In genomic region chr4:148140098-148141011, GRCm38 (mm10) we compare ENCODE assay signal across 8 mouse cellular contexts. TPM values are rescaled to one million over a fixed set of nuclear protein-coding genes. Genes with fewer than 3 reads are reported as not detected.
A peak's percentile ranks its signal among the peaks of the same experiment; 100 is the strongest.
DNase-seq lines count a peak whose midpoint lies in the region; ATAC-seq lines count a peak whose summit lies in the region.

No protein-coding gene starts in this region.

- H3K4me2 ChIP-seq in hindbrain, embryonic 16.5 days (ENCODE audit: low read length): peak overlapping the region; percentile 94

- peak overlapping the region; percentile 77 for H3K4me3 ChIP-seq in hindbrain, embryonic 16.5 days (ENCODE audit: low read length)
- peak overlapping the region; percentile 72 for H3K4me3 ChIP-seq in macrophage (ENCODE audit: inconsistent target)

- whole genome bisulfite sequencing in hindbrain, embryonic 16.5 days: under 1% methylated on average over 62 of the region's 65 CpGs
- WGBS in macrophage (ENCODE audit: missing documents): under 1% methylated on average over 65 of the region's 65 CpGs

- peak overlapping the region; percentile 91 for H3K27ac ChIP-seq in hindbrain, embryonic 16.5 days (ENCODE audit: low read depth, low read length)
- H3K27ac ChIP-seq in macrophage: peak overlapping the region; percentile 73

- peak overlapping the region; percentile 81 for H3K9ac ChIP-seq in hindbrain, embryonic 16.5 days (ENCODE audit: low read depth, low read length)

- H3K4me1 ChIP-seq in hindbrain, embryonic 16.5 days (ENCODE audit: control insufficient read depth, insufficient read depth, low read depth, low read length): peaks cover 10% of the 10 kb centered on the region

- peak; percentile 94 for ATAC-seq in hindbrain, embryonic 16.5 days

- no peaks in the 10 kb centered on the region for H3K79me2 ChIP-seq in macrophage (ENCODE audit: inconsistent target)

- no peaks in the 10 kb centered on the region for H3K9me3 ChIP-seq in hindbrain, embryonic 16.5 days (ENCODE audit: control insufficient read depth, low read length)

- DNase-seq in T-cell, adult 2 months (ENCODE audit: low spot score): peak; percentile 91
- peak; percentile 89 to 95 for DNase-seq in cerebellum, postnatal 36 days
- peak; percentile 95 for DNase-seq in gastrocnemius, adult 18-20 months (ENCODE audit: low spot score)
- DNase-seq in left cerebral cortex, adult 18-20 months (ENCODE audit: low spot score in 2 of 2): peak; percentile 86 to 91
- DNase-seq in right cerebral cortex, adult 18-20 months: peak; percentile 91
- peak; percentile 54 for DNase-seq in urinary bladder, postnatal 10 days (ENCODE audit: low spot score)

- peaks cover 4% of the 10 kb centered on the region for H3K36me3 ChIP-seq in hindbrain, embryonic 16.5 days (ENCODE audit: control insufficient read depth, insufficient read depth, low read length)
- peaks cover 8% of the 10 kb centered on the region; the same call in 1 of the 2 replicates for H3K36me3 ChIP-seq in macrophage (ENCODE audit: inconsistent target)

- no peaks in the 10 kb centered on the region for H3K27me3 ChIP-seq in hindbrain, embryonic 16.5 days (replicated peaks; ENCODE audit: control insufficient read depth, insufficient read depth, low read length)

RNA-seq across cellular contexts. Expression of gene Draxin, which starts 9.9 kb away (rescaled TPM):
- under 1 TPM in 1 of 2 experiments, not detected in 1; 0.09 TPM for total RNA-seq in gastrocnemius, adult 18-20 months (2021)
- polyA plus RNA-seq in hindbrain, embryonic 16.5 days (2015; fragmentation: Nextera tagmentation; extraction: Ambion mirVana): 12.0 and 14.9 TPM in 2 replicates
- under 1 TPM; 0.19 to 0.21 TPM for total RNA-seq in left cerebral cortex, adult 18-20 months (2021)
- total RNA-seq in macrophage (2018; cell fraction: chromatin; rRNA removed): not detected
- total RNA-seq in macrophage (2018; cell fraction: cytosol; rRNA removed): under 1 TPM in 2 of 26 experiments, not detected in 24; 0.03 to 0.04 TPM
- total RNA-seq in macrophage (2018; cell fraction: nucleus; rRNA removed): not detected
- not detected in 3 replicates for polyA plus RNA-seq in macrophage (2018)

RNA-seq across cellular contexts. Expression of gene Mad2l2, which starts 10.2 kb away (rescaled TPM):
- 10 to 100 TPM; 13.5 to 15.7 TPM for total RNA-seq in gastrocnemius, adult 18-20 months (2021)
- 98.0 and 105 TPM in 2 replicates for polyA plus RNA-seq in hindbrain, embryonic 16.5 days (2015; fragmentation: Nextera tagmentation; extraction: Ambion mirVana)
- 10 to 100 TPM; 10.7 to 17.5 TPM for total RNA-seq in left cerebral cortex, adult 18-20 months (2021)
- total RNA-seq in macrophage (2018; cell fraction: chromatin; rRNA removed): 10 to 100 TPM in 5 of 26 experiments, 1 to 10 TPM in 19, not detected in 2; 1.1 to 15.2 (median 5.4) TPM
- 10 to 100 TPM in 10 of 26 experiments, 1 to 10 TPM in 16; 6.5 to 13.0 (median 9.6) TPM for total RNA-seq in macrophage (2018; cell fraction: cytosol; rRNA removed)
- total RNA-seq in macrophage (2018; cell fraction: nucleus; rRNA removed): 10 to 100 TPM in 4 of 26 experiments, 1 to 10 TPM in 22; 1.9 to 18.9 (median 5.7) TPM
- polyA plus RNA-seq in macrophage (2018): 7.8 to 13.8 TPM (median 12.4 TPM) in 3 replicates

RNA-seq across cellular contexts. Expression of gene Fbxo6, which starts 11.6 kb away (rescaled TPM):
- total RNA-seq in gastrocnemius, adult 18-20 months (2021): 10 to 100 TPM; 41.9 to 45.7 TPM
- polyA plus RNA-seq in hindbrain, embryonic 16.5 days (2015; fragmentation: Nextera tagmentation; extraction: Ambion mirVana): 20.3 and 22.9 TPM in 2 replicates
- total RNA-seq in left cerebral cortex, adult 18-20 months (2021): 10 to 100 TPM; 32.1 to 35.3 TPM
- 10 to 100 TPM in 19 of 26 experiments, 1 to 10 TPM in 7; 4.7 to 21.0 (median 12.7) TPM for total RNA-seq in macrophage (2018; cell fraction: chromatin; rRNA removed)
- total RNA-seq in macrophage (2018; cell fraction: cytosol; rRNA removed): 10 to 100 TPM; 37.5 to 60.3 (median 50.6) TPM
- 10 to 100 TPM; 14.4 to 32.4 (median 23.2) TPM for total RNA-seq in macrophage (2018; cell fraction: nucleus; rRNA removed)
- polyA plus RNA-seq in macrophage (2018): 31.9 to 51.1 TPM (median 41.3 TPM) in 3 replicates

RNA-seq across cellular contexts. Expression of gene Fbxo44, which starts 19.9 kb away (rescaled TPM):
- 1 to 10 TPM; 7.0 to 7.8 TPM for total RNA-seq in gastrocnemius, adult 18-20 months (2021)
- polyA plus RNA-seq in hindbrain, embryonic 16.5 days (2015; fragmentation: Nextera tagmentation; extraction: Ambion mirVana): 104 and 114 TPM in 2 replicates
- total RNA-seq in left cerebral cortex, adult 18-20 months (2021): 100 to 1,000 TPM; 137 to 157 TPM
- 10 to 100 TPM in 1 of 26 experiments, 1 to 10 TPM in 23, not detected in 2; 1.7 to 10.3 (median 3.9) TPM for total RNA-seq in macrophage (2018; cell fraction: chromatin; rRNA removed)
- total RNA-seq in macrophage (2018; cell fraction: cytosol; rRNA removed): 1 to 10 TPM; 1.3 to 3.9 (median 2.1) TPM
- 1 to 10 TPM; 1.1 to 6.2 (median 3.1) TPM for total RNA-seq in macrophage (2018; cell fraction: nucleus; rRNA removed)
- 1.5 to 3.2 TPM (median 1.7 TPM) in 3 replicates for polyA plus RNA-seq in macrophage (2018)

RNA-seq across cellular contexts. Expression of gene Fbxo2, which starts 20.1 kb away (rescaled TPM):
- total RNA-seq in gastrocnemius, adult 18-20 months (2021): under 1 TPM; 0.18 to 0.28 TPM
- 24.9 and 31.1 TPM in 2 replicates for polyA plus RNA-seq in hindbrain, embryonic 16.5 days (2015; fragmentation: Nextera tagmentation; extraction: Ambion mirVana)
- total RNA-seq in left cerebral cortex, adult 18-20 months (2021): 100 to 1,000 TPM; 118 to 126 TPM
- not detected for total RNA-seq in macrophage (2018; cell fraction: chromatin; rRNA removed)
- total RNA-seq in macrophage (2018; cell fraction: cytosol; rRNA removed): not detected
- total RNA-seq in macrophage (2018; cell fraction: nucleus; rRNA removed): not detected
- not detected in 3 replicates for polyA plus RNA-seq in macrophage (2018)

Comparison
In these comparisons a context has a peak if more than half of its experiments do, and no peak if none do; other contexts are left out.
1. Peak in every context shown above with its lines: DNase-seq, ATAC-seq, H3K4me3 ChIP-seq and H3K27ac ChIP-seq.